Mouse (Mus musculus): Measurements from ENCODE around the gene Srsf9.

GRCm38 (mm10) chr5:115340577-115341313 is 13.8 kb downstream of the Srsf9 start, which contains the start of the genes Gatc and Triap1:
- TF ChIP-seq CTCF (IDR thresholded peaks at IDR 0.05; ENCODE audit: control insufficient read depth, insufficient read depth, low read length) (no peak), POLR2A (IDR thresholded peaks at IDR 0.05; ENCODE audit: borderline replicate concordance, control insufficient read depth, low read depth, low read length) (peak; percentile 66; the same call in 1 of the 2 replicates)
